Mouse (Mus musculus): ENCODE measurements around the gene Tbcel.

Gene Tbcel

GRCm38 (mm10) chr9:42439446-42439845 lies 68.2 kb downstream of the Tbcel start:
- DNase-seq: no peak

DNA sequence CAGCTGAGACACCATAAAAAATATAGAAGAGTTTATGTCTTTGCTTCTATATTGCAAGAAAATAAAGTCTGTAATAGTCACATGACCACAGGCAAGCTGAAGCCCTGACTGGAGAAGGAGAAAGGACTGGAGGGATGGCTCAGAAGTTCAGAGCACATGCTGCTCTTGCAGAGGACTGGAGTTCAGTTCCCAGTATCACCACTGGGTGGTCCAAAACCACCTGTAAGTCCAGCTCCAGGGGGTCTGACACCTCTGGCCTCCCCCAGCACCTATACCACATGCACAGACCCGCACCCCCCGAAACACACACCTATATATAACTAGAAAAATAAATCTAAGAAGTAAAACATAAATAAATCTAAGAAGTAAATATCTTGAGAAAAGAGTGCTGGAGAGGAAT lies 75.5 kb downstream of the Tbcel start:
- no peak for DNase-seq

- no peak for DNase-seq
These were observed 76.0 kb downstream of the Tbcel start for GRCm38 (mm10) chr9:42431606-42432005.

DNA sequence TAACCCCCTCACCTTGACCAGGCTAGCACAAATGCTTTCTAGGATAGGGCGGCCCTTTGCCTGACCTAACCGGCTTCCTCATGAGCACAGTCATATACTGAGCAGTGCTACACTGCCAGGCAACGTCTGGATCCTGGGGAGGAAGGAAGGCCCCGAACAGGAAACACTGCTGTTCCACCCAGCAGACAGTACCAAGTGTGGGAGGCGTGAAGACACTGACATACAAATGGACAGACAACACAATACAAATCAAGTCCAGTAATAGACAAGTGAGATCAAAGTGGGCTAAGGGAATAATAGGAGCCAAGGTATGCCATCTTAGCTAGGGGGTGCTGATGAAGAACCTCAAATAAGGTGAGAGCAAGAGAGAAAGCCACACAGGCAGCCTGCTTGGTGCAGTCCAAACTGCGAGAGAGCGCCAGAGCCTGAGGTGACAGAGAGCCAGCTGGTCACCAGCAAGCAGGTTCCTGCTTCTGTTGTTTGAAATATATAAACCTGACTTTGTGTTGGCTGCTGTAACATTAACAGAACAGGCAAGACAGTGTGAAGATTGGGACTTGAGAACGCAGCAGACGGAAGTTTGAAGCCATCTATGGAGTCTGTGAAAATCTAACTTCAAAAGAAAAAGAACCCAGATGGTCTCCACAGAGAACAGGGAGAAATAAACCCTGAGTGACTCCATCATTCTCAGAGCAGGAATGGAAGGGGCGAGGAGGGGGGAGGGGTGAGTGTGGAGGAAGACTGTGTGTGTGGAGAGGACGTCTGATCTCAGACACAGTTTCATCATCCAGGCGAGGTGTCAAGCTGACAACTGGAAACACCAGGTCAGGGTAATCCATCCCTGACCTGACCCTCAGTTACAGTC lies 79.3 kb downstream of the Tbcel start:
- DNase-seq: peak; percentile 55

DNA sequence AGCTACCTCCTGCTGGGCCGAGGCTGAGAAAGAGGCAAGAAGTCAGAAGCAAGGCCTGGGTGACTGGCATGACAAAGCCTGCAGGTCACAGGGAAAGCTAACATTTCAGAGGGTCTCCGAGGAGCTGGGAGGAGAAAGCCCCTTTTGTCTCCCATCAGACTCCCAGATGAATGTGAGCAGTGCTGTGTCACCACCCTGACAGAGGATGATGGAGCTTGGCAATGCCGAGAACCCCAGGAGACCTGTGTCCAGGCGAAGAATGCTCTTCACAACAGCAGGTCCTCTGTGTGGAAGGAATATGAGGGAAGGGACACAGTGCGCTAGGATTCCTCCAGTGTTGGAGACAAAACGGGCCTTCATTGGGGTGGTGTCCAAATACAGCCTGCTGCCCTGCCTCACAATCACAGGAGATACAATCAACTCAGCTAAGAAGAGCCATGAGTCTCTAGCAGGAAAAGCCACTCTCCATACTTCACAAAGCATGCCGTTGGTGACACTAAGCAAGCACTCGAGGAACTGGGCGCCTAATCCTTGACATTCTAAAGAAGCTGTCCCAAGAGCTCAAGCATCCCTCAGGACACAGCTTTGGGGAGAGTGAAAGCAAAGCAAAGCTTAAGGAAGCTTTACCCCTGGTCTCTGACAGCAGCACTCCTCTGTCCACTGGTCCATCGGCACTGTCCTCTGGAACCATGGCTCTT lies 80.8 kb downstream of the Tbcel start:
- DNase-seq: no peak

GRCm38 (mm10) chr9:42423649-42424048 lies 84.0 kb downstream of the Tbcel start:
- DNase-seq: no peak

GRCm38 (mm10) chr9:42419687-42420086 lies 87.9 kb downstream of the Tbcel start:
- DNase-seq: no peak

- DNase-seq: peak; percentile 28
These were observed 88.8 kb downstream of the Tbcel start for GRCm38 (mm10) chr9:42418786-42419185.

DNA sequence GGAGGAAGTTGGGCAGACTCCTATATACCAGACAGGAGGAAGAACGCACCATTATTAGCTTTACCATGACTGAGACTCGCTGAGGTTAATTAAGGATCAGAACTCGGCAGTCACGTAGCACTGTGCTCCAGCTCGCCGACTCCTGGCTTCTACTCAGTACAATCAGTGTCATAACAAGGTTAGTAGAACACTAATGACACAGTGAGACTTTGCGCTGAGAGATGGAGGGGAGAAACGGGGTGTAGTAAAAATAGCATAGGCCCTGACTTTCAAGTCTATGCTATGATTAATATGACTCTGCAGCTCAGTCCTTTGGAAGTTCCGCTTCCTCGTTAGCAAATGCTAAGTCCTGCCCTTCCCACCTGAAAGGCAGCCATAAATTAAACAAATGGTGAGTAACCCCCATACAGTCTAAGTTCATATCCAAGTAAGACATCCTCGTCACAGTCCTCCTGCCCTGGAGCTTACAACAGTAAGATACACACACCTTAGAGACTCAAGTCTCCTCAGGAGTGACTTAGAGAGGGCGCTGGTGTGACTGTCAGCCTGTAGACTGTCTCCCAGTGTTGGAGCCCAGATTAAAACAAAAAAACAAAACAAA lies 90.2 kb downstream of the Tbcel start:
- no peak for DNase-seq

GRCm38 (mm10) chr9:42415184-42415583 lies 92.4 kb downstream of the Tbcel start:
- no peak for DNase-seq

DNA sequence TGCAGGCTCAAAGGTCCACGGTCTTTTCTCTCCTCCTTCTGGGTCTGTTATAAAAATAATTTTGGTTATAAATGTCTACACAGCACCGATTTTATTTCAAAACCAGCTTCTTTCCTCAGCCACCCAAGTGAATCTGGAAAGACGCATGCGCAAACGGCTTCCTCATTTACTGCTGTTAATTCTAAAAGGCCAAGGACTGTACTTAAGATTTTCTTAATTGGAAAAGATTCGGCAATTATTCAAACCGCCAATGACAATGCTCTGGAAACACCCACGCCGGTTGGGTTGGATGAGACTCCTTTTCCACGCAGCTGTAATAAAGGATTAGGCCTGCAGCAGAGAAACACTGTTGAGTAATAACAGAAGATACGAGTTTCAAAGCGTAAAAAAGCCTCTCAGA lies 94.3 kb downstream of the Tbcel start:
- no peak for DNase-seq

DNA sequence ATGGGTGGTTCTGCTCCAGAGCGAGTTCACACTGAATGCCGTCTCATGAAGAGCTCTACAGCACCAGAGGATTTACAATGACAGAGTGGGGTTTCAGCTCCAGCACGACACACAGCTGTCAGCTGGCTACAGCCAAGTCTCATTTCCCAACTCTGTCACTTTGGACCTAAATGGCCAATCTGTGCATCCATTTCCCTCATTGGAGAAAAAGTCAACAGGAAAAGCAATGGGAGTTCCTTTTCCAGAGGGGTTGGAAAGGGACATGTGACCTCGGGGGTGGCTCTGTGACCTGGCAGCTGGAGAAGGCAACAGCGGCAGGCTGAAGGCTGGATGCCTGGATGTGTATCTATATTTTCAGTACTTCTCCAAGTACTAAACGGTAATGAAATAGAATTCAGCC lies 96.3 kb downstream of the Tbcel start:
- no peak for DNase-seq

DNA sequence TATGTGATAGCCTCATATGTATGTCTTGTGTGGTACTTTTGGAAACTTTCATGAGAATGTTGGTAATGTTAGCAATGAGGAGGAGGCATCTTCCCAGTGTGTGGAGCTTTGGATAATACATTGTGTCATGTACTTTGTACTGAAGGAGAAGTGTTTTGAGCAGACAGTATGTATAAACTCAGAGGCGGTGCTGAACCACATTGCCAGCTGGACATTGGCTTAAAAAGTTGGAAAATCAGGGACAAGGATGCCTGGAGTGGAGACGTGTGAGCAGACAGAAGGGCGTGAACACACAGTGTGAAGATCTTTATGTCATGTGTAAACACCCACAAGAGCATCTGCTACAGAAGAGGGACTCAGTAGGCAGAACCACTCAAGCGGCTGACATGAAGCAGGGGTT lies 101.9 kb downstream of the Tbcel start:
- no peak for DNase-seq

DNA sequence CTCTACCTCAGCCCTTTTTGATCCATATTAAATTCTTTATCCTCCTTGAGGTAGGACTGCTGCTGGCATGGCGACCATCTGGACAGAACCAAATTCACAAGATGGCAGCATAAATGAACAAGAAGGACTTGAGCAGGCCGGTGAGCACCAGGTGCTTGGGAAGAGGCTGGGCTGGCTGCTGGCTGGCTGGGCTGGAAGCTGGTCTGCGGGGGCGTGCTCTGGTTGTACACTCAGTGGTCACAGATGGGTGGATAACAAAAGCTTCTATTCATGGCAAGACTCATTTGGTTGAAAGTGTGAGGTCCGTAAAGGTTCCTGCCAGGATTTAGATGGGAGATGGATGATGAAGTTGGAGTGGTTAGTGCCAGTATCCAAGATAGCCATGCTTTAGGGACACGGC lies 106.1 kb downstream of the Tbcel start:
- DNase-seq: no peak

DNA sequence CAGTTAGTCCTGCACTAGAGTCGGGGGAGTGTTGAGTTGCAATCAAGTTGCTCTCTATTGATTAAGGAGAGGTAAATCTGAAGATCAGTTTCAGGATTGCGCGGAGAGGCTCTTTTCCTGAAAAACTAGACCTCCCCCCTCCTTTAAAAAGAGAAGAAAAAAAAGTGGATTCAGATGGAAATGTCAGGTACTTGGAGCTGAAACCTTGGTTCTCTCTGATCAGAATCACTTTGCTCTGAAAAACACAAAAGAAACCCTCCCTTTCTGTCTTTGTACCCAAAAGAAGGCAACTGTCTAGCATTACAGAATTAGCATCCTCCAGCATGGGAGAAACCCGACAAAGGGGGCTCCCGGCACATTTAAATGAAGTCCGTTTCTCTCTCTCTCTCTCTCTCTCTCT lies 107.8 kb downstream of the Tbcel start, which contains the start of gene Tecta:
Gene Tecta (minus strand): TSS at position 101 of the 400 bp plus-strand sequence.
- DNase-seq: no peak

DNA sequence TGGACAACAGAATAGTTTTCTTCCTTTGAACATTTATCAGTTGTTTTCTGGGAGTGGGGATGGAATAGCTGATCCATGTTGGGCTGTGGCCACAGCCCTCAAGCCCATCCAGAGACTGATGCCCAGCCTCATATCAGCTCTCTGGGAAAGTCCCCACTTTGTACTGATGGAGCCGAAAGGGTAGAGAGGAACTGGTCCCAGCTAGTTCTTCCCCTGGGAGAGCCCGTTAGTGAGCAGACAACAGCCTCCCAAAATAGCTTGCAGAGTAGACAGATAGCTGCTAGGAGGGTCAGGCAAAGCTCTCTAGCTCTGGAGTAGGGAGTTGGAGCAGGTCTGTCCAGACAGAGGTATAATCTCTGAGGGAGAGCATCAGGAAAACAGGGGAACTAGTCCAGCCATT lies 111.5 kb downstream of the Tbcel start:
- no peak for DNase-seq

GRCm38 (mm10) chr9:42394903-42395302 lies 112.7 kb downstream of the Tbcel start:
- no peak for DNase-seq

DNA sequence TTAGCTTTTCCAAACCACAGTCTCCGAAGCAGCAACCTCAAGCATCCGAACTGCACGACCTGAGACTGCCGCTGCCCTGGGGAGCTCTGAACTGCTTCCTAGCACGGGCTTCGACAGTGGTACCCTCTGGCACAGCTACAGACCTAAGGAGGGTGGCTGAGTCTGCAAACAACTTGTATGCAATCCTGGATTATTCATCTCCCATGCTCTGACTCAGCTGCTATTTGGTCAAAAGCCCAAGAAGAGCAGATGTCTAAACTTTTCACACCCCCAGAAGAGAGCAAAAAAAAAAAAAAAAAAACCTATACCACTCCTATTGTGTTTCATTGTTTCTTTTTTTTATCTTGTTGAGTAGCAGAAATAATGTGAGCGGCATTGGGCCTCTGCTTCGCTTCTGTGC lies 113.3 kb downstream of the Tbcel start:
- DNase-seq: no peak

DNA sequence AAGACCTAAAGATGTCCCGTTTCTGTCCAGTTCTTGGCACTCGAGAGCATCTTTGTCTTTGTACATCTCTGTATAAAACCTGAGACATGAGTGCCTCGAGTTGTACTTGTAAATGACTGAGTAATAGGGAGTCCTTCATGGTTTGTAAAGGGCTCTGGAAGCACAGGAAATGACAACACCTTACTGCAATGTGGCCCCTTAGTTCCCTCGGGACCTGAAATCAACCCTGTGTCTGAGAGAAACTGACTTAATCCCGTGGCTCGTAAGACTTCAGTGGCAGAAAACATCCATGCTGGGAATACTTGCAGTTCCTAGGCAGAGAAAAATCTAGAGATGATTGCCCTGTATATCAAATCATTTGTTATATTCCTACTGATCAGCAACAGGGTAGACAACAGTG lies 114.7 kb downstream of the Tbcel start:
- no peak for DNase-seq

- no peak for DNase-seq
These were observed 119.1 kb downstream of the Tbcel start for GRCm38 (mm10) chr9:42388490-42388889.

GRCm38 (mm10) chr9:42387038-42387437 lies 120.6 kb downstream of the Tbcel start:
- DNase-seq: no peak

GRCm38 (mm10) chr9:42385656-42386055 lies 122.0 kb downstream of the Tbcel start:
- no peak for DNase-seq

- DNase-seq: no peak
These were observed 124.8 kb downstream of the Tbcel start for GRCm38 (mm10) chr9:42382628-42383347.

All from cerebellum, adult 9-10 months (tissue).